Mouse (Mus musculus) right cerebral cortex, postnatal 14 days (tissue): ENCODE results near the gene Acot13.
A peak's percentile ranks its signal among the peaks of the same experiment; 100 is the strongest.
"Not testable (repeated sequence)": the region's sequence is repeated elsewhere in the genome, so short reads cannot be mapped to it uniquely, and the experiment has no call there.

ENCODE experiments used
- DNase-seq: peaks from one replicate; pipeline ENCODE4 v3.0.0; 2022

Acot13 gene

DNA sequence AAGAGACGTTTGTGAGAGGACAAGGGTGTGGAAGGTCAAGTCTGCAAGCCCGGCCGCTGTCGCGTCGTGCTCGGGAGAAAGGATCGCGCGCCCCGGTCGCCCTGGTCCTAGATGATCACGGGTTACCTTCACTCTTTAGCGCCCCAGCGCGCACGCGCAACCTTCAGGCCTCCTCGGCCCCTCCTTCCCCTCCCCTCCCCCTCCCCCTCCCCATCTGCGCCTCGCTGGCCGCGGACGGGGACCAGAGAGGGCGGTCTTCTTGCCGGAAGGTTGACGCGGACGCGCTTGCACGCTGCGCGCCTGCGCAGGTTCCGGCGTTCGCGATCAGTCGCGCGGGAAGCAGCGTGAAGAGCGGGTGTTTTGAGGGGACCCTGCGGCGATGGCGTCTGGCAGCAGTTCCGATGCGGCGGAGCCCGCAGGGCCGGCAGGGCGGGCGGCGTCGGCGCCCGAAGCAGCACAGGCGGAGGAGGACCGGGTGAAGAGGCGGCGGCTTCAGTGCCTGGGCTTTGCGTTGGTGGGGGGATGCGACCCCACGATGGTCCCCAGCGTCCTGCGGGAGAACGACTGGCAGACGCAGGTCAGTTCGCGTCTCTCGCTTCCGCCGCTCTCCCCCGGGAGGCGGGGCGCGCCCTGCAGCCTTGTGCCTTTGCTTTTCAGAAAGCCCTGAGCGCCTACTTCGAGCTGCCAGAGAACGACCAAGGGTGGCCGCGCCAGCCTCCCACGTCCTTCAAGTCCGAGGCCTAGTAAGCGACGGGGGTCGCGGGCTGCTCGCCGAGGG lies at the start of gene Acot13, which contains the start of gene Tdp2:
Acot13 (minus strand) TSS at position 188 of the 778 bp plus-strand sequence.
Tdp2 (plus strand) TSS at position 327 of the 778 bp plus-strand sequence.
- peak; percentile 94 for DNase-seq

DNA sequence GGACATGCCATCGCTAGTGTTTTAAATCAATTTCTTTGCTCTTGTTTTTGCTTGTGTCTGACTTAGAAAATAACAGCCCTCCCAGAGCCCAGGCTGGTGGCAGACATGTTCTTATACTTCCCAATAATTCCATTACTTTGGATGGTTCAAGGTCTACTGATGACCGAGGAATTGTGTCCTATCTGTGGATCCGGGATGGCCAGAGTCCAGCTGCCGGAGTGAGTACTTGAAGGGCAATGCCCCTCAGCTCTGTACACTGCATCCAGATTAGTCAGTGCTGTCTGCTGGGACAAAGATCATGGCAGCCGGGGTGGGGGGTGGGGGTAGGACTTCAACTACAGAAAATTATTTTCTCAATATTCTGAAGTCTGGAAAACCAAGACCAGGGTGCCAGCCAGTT lies 49.4 kb upstream of the Acot13 start:
- no peak for DNase-seq

DNA sequence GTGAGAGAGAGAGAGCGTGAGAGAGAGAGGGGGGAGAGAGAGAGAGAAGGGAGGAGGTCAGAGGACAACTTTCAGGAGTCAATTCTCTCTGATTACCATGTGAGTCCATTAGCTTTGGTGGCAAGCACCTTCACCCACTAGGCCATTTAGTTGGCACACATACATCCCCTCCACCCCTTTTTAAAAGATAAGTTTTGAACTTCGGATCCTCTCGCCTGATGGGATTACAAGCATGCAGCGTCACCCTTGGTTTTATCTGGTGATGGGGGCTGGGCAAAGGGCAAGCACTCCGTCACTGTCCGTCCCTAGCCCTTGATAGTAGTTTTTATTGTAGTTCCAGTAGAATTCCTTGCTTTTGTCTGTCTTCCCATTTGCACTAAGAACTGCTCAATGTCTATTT lies 48.9 kb upstream of the Acot13 start:
- no peak for DNase-seq

DNA sequence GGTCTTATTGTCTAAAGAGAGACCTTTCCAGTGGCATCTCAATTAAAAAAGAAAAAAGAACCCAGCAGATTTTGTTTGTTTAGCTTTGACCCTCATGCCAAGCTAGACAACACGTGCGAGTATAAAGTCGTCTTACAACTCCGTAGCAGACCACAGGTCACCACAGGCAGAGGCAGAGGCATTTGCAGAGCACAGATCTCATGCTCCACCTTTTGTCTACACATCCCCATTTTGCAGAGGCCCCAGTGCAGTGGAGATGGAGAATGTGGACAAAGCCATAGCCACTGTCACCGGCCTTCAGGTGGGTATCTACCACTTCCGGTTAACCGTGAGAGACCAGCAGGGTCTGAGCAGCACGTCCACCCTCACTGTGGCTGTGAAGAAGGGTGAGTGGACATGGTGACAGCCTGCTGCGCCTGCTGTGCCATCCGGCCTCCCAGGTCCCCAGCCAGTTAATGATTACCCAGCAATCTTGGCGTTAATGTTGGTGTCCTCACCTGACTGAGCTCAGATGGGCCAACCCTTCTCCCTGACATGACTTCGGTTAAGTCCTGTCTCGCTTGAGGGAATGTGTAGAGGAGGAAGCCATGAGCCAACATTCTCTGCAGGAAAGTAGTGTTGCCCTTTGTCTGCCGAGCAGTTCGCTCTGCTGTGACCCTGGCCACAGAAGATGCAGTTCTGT lies 48.2 kb upstream of the Acot13 start:
- no peak for DNase-seq

DNA sequence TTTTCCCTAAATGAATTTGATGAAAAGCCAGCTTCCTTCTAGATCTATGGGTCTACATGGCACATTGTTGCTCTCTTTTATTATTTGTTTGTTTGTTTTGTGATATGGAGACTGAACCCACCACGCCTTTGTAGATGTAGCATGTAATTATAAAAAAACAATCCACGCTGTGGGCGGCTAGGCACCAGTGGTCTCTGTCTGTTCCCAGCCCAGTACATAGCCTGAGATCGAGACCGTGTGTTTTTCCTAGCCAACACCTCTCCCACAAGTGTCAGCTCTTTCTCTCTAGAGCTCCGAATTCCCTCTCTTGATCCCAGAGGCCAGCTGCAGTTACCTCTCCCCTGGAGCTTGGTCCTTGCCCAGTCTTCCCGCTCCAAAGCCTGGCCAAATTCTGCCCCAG lies 36.9 kb upstream of the Acot13 start:
- DNase-seq = no peak

DNA sequence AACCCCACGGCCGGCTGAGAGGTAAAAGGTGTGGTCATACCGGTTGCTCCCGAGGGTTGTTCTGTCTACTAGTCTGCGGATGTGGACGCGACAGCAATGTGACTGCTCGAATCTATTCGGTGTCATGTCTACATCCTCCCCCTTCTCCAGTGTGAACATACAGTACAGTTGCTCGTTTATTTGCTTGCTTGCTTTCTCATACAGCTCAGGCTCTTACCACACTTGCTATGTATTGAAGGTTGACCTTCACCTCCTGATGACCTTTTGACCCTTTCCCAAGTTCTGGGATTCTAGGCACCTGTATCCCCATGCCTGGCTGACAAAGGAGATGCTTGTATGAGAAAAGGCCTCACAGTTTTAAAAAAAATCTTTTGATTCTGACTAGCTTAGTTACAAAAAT lies 36.4 kb upstream of the Acot13 start:
- DNase-seq = no peak

DNA sequence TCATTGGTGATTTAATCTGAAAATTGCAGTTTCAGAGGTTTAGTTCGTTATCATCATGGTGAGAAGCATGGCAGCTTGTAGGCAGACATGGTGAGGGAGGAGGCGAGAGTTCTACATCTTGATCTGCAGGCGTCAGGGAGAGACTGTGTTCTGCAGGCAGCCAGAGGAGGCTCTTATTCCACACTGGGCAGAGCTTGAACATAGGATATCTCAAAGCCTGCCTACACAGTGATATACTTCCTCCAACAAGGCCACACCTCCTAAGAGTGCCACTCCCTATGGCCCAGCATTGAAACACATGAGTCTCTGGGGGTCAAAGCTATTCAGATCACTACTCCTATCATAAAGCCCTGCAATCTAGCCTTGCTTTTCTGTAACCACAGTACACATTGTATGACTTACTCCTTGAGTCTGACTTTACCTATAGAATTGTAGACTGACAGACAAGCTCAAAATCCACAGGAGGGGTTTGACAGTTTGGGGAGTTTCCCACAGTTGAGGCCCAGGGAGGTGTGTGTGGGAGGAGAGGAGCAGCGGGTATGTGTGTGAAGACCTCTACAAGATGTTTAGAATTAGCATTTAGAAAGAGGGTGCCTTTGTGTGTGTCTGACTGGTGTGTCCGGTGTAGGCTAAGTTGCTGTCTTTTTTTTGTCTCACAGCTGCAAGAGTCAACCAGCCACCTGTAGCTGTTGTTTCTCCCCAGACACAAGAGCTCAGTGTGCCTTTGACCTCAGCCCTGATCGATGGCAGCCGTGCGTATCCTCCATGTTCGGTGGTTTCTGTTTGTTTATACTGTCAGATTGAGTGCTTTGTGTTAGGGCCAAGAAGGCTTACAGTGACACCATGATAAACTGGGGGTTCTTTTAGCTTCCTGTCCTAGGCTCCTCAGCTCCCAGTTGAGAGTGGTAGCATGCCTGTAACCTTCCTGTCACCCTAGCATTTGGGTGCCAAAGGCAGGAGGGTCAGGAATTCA lies 35.4 kb upstream of the Acot13 start:
- no peak for DNase-seq

DNA sequence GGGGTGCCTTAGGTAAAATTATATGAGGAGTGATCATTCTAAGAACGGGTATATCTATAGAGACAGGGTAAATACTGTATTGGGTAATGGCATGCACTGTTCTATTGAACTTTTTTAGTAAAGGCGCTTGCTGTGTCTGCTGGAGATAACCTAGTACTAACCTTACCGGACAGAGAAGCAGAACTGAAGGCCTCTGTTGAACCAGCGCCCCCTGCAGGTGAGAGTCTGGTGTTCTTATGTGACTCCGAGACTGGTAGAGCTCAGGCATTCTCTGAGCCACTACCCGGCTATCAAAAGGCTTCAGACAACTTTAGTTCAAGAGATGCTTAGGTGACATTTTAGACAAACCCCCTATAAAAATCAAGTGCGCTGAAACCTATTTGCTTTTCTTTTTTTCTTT lies 31.2 kb upstream of the Acot13 start:
- peak; percentile 67 for DNase-seq

DNA sequence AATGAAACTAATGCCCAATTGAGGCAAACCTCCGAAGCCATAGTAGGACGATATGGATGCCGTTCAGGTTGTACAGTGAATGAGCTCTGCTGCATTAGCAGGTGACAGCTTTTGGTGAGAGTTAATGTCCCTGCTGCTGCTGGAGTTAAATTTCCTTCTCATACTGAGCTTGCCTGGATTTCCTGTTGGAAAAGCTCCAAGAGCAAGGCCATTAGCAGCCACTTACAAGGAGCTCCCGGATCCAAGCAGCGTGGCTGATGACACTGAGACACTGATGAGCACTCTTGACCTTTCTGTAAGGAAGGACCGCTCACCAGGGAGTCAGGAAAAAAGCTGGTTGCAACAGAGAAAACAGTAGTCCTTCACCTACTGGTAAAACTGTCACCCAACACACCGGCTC lies 30.7 kb upstream of the Acot13 start:
- DNase-seq = no peak

DNA sequence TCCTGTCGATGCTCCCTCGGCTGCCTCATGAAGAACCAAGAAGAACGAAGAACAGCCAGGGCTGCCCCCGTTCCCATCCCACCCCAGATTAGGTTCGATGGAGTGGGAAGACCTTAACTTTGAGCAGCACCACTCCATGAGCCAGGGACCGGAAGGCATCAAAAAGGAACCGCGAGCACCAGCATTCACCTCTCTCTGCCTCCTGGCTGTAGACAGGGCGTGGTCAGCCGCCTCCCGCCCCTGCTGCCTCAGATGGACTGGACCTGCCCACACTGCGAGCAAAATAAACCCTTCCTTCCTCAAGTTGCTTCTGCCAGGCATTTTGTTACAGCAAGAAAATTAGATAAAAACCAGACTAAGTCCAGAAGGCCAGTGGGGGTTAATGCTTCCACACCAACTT lies 29.7 kb upstream of the Acot13 start:
- DNase-seq = no peak

DNA sequence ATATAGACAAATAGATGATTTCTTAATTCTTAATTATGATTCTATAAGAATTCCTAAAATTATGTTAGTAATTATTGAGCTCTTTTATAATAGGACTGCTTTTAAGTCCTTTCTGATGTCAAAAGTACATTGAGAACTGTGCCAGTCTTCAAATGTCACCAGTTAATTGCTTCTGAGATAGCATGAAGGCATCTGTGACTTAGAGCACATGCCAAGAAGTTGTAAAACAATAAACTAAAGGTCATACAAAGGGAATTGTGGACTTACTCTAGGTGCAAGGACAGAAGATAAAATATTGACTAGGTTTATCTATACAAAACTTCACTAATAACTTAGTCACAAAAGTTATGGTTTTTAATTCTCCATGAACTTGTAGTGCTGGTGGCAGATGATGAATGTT lies 27.8 kb upstream of the Acot13 start:
- no peak for DNase-seq

DNA sequence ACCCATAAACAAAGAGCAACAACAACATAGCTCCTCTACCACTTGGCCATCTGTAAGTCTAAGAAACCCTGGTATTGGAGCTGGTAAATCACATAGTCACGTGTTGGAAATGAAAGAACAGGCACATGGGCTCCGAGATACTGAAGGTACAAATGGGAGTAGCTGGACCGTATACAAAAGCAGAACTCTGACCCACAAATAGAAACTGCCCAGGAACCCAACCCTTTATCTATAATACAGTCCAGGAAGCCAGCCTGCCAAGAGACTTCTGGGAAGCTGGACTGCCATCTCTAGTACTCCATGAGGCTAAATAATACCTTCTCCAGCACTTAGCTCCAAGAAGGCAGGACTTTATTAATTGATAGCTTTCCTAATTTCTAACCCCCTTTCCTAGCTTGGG lies 21.2 kb upstream of the Acot13 start:
- DNase-seq = no peak

DNA sequence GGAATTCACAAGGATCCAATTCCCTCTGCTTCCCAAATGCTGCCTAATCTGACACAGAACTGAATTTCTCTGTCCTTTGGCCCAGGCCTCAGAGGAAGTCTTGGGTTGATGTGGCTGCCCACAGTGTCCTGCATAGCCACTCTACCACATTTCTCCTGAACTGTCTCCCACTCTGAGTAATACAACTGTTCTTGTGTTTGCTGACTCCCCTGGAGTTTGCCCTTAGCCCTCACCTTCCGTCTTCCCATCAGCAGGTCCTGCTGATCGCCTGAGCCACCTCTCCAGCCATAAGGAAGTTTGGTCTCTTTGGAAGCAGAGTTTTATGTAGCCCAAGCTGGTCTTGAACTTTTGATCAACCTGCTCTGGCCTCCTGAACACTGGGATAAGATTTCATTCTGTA lies 20.6 kb upstream of the Acot13 start:
- no peak for DNase-seq

DNA sequence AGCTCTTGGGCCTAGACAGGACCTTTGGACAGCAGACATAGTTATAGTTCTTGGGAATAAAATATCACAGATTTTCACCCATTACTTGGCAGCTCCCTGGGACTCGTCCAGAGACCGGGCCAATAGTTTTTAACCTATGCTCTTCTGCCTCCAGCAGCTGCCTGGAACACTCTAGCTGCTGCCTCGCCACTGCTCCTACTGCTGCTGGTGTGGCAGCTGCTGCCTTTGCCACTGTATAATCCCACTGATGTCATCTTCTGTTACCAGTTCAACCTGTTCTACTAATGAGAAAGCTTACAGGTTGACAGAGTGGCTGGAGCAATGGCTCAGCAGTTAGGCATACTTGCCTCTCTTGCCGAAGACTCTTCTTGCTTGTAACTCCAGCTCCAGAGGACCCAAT lies 18.0 kb upstream of the Acot13 start:
- DNase-seq = no peak

DNA sequence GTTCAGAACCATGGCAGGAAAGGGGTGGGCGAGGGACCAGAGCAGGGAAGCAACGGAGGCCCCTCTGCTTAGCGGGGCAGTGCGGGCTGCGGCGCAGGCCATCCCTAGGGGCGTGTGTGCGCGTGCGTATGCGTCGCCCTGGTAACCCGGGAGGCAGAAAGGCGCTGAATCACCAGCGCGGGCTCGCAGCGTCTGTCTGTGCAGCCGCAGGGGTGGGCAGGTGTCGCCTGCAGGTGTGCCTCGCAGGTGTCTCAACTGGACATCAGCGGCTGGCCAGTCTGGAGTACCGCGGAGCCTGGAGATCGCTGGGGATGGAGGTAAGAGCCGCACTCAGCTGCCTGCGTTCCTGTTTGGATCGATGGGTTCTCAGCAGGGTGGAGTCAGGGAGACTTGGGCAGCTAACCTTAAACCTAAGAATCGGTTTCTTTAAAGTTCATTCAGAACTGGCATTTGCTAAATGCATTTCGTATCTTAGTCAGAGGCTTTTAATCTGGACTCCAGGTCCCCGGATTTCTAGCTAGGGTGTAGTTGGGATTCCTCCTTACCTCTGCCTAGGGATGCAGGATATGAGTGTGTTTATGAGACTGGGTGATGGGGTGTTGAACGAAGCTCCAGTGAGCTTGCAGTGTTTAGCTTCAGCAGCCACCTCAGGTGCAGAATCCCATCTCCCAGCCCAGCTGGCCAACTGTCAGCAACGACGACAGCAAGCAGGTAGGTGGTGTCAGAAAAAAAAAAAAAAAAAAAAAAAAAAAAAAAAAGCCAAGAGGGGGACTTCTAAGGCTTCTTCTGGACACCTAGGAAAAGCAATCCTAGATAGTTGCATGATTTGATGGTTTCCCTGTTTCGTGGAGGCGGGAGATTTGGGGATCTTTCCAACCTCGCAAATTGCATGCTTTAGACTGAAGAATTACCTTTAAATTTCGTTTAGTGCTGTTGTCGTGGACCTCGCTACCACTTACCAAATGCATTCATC lies 13.9 kb upstream of the Acot13 start, which contains the start of gene D130043K22Rik:
D130043K22Rik (plus strand) TSS at position 153 of the 973 bp plus-strand sequence.
- DNase-seq = peak; percentile 71

DNA sequence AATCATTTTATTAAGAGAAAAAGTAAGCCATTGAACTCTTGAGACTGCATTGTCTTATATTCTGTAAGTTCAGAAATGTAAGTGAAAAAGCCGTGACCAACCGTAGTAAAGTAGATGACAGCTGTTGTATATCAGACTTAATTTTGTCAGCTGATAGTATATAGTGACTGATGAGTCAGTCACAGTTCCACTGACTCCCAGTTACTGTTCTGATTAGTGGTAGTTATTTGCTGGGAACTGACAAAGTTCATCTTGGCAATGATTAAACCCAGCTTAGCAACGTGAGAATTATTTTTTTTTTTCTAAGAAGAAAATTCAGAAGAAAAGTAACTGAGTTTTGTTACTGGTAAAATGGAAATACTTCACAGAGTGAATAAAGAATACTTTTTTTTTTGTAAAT lies 10.4 kb upstream of the Acot13 start:
- no peak for DNase-seq

DNA sequence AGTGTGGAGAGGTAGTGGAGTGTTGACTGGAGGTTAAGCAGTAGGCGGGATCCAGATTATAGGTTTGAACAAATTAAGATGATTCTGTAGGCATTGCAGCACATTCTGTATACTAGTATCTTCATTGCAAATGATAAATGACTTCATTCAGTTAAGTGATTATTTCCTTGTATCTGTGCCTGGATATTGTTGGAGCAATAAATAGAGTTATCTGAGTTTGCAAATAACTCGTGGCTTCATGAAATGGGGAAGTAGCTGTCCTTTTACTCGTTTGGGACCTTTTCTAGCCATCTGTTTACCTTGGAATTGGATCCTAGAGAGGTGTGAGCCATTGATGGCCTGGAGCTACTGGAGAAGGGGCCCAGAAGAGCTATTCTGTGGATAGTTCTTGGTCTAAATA lies 8.5 kb upstream of the Acot13 start:
- DNase-seq = no peak

DNA sequence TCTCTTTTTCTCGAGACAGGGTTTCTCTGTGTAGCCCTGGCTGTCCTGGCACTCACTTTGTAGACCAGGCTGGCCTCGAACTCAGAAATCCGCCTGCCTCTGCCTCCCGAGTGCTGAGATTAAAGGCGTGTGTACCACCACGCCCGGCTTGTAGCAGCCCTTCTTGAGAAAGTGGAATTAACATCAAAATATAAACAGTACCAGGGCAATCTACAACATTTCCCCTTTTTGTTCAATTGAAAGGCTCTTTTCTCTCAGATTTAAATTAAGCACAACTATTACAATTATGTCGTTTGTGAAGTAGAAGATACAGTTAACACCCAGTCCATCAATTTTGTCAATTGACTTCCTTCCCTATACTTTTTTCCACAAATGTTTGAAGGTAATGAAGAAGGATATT lies 6.4 kb upstream of the Acot13 start:
- not testable (repeated sequence) for DNase-seq

DNA sequence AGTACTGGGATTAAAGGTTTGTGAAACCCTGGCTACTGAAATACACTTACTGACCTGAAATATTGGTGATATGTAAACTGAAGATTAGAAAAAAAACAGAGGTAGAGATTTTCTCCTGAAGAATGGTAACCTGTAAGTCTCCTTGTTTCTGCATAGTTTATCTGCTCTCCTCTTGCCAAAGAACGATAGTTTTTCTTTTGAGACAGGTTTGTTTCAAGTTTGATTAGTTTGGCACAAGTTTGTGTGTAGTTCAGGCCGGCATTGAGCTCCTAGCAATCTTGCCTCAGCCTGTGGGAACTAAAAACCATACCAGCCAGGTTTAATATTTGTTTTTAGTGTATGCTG lies 1.4 kb upstream of the Acot13 start:
- no peak for DNase-seq

DNA sequence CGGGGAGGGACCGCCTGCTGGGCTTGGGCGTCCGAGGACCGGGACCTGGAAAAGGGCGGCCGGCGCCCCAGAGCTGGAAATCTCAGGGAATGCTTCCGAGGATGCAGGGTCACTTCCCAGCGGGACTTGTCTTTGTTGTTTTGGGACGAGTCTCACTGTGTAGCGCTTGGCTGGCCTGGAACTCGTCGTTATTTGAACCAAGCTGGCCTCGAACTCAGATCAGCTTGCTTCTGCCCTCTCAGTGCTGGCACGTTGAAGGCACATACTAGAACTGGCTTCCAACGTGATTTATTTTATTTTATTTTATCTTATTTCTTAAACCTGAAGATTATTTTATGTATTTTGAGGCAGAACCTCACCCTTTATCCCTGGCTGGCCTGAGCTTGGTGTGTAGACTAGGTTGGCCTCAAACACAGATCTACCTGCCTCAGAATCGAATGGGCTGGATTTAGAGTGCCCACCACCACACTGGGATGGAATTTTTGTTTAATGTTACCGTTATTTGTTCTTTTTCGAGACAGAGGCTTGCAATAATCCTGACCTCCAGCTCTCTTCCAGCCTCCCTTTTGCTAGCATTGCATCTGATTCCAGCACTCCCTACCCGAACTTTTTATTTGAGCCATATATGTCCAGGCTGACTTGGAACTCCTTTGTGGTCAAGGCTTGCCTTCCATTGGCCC lies 931 bp upstream of the Acot13 start:
- no peak for DNase-seq

DNA sequence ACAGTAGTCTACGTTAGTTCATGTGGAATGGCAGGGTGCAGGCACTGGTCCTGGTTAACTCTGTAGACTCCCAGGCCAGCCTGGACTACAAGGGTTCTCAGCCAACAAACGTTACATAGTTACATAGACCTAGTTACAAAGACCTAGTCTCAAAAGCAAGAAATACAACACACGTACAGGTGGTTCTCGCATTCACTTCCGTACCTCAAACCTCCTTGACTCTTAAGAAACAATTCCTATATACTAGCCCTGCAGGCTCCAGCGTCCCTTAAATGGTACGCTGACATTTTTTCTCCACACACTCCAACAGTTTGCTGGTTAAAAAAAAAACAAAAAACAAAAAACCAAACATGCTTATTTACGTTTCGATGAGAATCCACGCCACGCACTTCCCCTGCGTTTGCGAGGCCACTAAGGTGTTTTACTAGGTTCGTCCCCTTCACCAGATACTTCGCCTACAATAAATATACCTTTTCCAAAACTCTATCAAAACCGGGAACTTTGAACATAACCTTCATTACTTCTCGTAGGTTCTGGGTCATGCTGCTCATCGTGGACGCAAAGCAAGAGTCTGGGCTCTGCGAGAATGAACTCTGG lies 486 bp downstream of the Acot13 start:
- DNase-seq = no peak
